Mouse (Mus musculus): Measurements from ENCODE around the gene Sgms1.

GRCm38 (mm10) chr19:32302835-32303381 is 86.6 kb downstream of the Sgms1 start:
- no peak for TF ChIP-seq GATA1 (IDR thresholded peaks at IDR 0.05; ENCODE audit: borderline replicate concordance, low read length)
- no peak for TF ChIP-seq FLI1 (IDR thresholded peaks at IDR 0.05; ENCODE audit: low read length)
